Mouse (Mus musculus) gonadal fat pad, adult 2 months (tissue): Measurements from ENCODE around the gene Vmn1r75. TPM values are rescaled to one million over a fixed set of nuclear protein-coding genes. Genes with fewer than 3 reads are reported as not detected.

ENCODE experiments used
- DNase-seq: peaks from one replicate; pipeline ENCODE4 v3.0.0-alpha.2; 2012; ENCODE audit warnings: low read depth
- polyA plus RNA-seq: library from polyadenylated mRNA; depleted of rRNA; stranded (reverse); fragments of >200 nt; gene quantifications from 2 replicates; pipeline ENCODE4 v1.2.3, GENCODE M21; 2012; rRNA removed

Vmn1r75 gene
- polyA plus RNA-seq: not detected in 2 replicates

- DNase-seq: no peak
Measured at GRCm38 (mm10) chr7:11874330-11874729, at the start of gene Vmn1r75. Vmn1r75 (plus strand) TSS chr7:11874630.

GRCm38 (mm10) chr7:11833680-11834079, 40.8 kb upstream of the Vmn1r75 start, which contains the start of gene Vmn1r74:
Vmn1r74 (plus strand) TSS chr7:11833980.
- DNase-seq: no peak

Other genes with a start within 250 kb of the Vmn1r75 start
- gene Vmn1r72, start 194.5 kb upstream of the Vmn1r75 start, polyA plus RNA-seq: not detected in 2 replicates
- not detected in 2 replicates for gene Vmn1r73, start 144.4 kb upstream of the Vmn1r75 start, polyA plus RNA-seq
- not detected in 2 replicates for gene Vmn1r74, start 40.6 kb upstream of the Vmn1r75 start, polyA plus RNA-seq
- gene Vmn1r76, start 63.6 kb downstream of the Vmn1r75 start, polyA plus RNA-seq: not detected in 2 replicates
- gene Vmn1r77, start 162.1 kb downstream of the Vmn1r75 start, polyA plus RNA-seq: not detected in 2 replicates